Mouse (Mus musculus) CD4-positive helper T cell, adult 2 months (primary cell): Measurements from ENCODE around the gene Scml4.
A peak's percentile ranks its signal among the peaks of the same experiment; 100 is the strongest.

Experiments
- DNase-seq: peaks from one replicate; pipeline ENCODE4 v3.0.0-alpha.2; 2012; ENCODE audit warnings: low read depth, missing footprints, low spot score

Gene Scml4

DNA sequence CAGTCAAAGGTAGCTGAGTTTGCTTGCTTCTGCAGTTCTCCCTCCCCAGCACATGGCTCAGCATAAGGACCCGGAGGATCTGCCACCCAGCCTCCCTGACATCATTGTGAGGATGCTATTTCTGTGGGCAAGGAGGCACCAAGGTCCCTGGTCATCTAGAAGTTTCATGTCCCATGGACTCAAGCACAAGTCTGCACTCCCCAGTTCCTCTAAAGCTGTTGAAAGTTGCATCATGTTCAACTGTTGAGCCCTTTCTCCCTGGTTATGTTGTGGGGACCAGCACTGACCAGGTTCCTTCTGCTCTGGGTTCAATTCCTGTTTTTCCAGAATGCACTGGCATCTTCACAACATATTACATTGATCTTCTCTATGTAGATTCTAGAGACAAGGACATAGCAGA is 42.9 kb downstream of the Scml4 start:
- DNase-seq: no peak

DNA sequence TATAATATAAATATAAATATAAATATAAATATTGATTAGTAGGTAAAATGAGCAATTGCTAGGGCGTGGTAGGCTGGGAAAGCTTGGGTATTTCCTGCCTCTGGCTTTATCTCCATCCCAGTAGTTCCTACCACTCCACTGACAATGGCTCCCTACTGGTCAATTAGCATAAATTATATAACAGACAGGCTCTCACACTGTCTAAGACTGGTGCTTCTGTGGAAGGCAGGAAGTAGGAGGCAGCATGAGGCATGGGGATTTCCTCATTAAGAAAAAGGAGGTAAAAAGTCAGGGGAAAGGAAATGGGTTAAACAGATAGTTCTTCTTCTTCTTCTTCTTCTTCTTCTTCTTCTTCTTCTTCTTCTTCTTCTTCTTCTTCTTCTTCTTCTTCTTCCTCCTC is 48.4 kb downstream of the Scml4 start:
- peak; percentile 41 for DNase-seq

DNA sequence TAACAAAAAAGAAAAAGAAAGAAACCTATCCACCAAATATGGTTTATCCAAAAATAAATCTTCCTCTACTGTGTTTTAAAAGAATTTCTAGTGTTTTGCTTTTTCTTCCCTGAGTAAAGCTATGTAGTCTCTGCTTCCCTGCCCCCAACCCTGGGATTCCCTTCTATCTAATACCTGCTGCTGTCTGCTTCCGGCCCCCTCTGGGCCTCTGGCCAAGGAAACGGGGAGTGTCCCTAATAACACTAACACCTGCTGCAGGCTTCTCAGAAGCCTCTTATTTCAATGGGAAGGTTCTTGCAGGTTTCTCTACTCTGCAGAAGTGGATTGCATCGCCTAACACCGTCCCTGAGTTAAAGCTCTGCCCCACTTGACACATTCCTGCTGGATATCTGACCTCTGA is 50.4 kb downstream of the Scml4 start:
- DNase-seq: no peak

- DNase-seq: no peak
Measured at GRCm38 (mm10) chr10:42912056-42912455, 51.9 kb downstream of the Scml4 start.

- DNase-seq: no peak
Measured at GRCm38 (mm10) chr10:42913196-42913595, 53.0 kb downstream of the Scml4 start.

- no peak for DNase-seq
Measured at GRCm38 (mm10) chr10:42914146-42914545, 54.0 kb downstream of the Scml4 start.

- DNase-seq: no peak
Measured at GRCm38 (mm10) chr10:42917355-42917754, 57.2 kb downstream of the Scml4 start.

DNA sequence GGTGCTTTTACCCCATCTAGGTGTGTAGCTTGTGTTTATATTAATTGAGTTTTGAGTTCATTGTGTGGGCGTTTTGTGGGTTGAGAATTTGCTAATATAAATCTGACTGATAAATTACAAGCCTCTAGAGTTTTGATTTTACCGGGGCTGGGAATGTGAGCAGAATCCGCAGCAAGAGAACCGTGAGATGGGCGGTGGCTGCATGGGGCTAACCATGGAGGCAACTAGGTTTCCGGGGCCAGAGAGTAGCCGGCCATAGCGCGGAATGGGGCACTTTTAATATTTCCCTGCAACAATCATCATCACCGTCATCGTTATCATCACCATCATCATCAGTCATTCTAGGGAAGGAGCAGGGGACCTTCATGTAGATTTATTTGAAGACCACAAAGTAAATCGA is 59.6 kb downstream of the Scml4 start:
- DNase-seq: no peak

DNA sequence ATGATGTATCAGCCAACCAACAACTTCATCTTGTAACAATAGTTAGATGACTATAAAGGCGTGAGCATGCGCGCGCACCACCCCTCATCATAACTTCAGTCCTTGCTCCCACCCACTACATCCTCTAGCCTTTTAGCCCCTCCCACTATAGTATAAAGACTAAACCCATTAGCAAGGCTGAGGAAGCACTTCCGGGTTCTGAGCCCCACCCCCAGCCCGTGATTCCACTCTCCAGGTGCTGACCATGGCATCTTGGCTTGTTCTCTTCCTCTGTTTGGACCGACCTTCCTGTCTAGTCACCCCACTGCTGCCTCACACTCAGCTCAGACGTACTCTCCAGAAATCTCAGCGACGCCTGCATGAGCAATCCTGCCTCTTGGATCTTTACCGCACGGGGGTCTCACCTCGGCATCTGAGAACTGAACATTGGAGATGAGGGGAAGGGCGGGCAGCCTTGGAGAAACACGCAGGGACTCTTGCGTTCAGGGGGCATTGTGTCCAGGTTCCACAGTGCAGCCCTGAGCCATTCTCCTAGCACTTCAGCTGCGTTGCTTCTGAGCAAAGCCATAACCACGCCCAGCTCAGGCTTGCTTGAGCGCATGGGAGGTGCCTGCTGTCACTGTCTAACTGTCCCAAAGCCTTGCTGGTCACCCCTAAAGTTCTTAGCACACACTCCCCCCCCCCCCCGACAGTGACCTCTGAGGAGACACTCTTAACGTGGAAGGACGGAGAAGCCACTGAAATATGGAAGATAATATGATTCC is 65.1 kb downstream of the Scml4 start:
- no peak for DNase-seq

GRCm38 (mm10) chr10:42930121-42930650 is 70.0 kb downstream of the Scml4 start:
- DNase-seq: no peak

GRCm38 (mm10) chr10:42932862-42933480 is 72.8 kb downstream of the Scml4 start:
- no peak for DNase-seq

DNA sequence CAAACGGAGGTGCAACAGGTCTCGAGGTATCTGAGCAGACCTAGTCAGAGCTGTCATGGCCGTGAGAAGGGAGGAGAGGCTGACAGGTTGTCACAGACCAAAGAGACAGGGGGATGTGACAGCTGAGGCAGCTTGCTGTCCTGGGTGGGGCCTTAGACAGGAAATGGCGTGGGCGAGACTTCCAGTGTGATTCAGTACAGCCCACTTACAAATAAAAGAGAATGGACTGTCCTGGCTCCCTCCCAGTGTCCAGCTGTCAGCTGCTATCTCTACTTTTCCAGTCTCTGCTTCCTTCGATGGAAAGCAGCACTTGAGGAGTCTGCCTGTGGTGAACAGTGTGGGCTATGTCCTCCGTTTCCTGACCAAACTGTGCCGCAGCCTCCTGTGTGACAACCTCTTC is 74.5 kb downstream of the Scml4 start:
- DNase-seq: peak; percentile 51

GRCm38 (mm10) chr10:42936205-42936604 is 76.0 kb downstream of the Scml4 start:
- no peak for DNase-seq

DNA sequence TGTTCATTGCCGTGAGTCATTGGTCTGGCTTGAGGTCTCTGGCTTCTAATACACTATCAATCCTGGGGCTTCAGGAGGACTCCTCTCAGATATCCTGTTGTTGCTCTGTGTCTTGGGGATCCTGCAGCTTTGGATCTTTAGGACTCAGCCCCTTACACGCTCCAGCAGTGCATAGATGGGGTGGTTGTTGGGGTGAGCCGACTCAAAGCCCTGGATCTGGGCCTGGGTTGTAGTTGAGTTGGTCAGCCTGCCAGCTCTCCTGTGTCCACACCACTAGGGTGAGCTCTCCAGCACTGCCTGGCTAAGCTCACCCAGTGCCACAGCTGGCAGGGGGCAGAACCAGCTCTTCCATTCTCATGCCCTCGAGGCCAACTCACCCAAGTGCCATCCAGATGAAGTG is 78.2 kb downstream of the Scml4 start:
- DNase-seq: no peak

DNA sequence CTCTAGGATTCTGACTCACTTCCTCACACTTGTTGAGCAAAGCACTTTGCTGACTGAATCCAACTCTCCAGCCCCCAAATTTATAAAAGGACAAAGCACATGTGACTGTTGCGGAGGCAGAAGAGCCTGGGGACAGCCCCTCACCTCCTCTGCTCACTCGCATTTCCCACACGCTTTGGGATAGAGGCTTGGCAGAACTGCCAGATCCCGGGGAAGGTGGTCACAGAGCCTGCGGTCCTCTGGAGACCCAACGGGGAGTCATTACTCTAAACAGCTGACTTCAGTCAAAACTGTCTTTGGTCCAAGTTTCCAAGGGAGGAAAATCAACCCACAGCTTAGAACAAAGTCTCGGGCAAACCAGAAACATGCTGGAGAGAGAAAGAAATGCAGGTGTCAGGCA is 79.5 kb downstream of the Scml4 start:
- no peak for DNase-seq

- no peak for DNase-seq
Measured at GRCm38 (mm10) chr10:42940193-42941050, 80.3 kb downstream of the Scml4 start.

GRCm38 (mm10) chr10:42941278-42941677 is 81.1 kb downstream of the Scml4 start:
- DNase-seq: no peak

GRCm38 (mm10) chr10:42941697-42942221 is 81.6 kb downstream of the Scml4 start:
- DNase-seq: peak; percentile 48

- DNase-seq: peak; percentile 18
Measured at GRCm38 (mm10) chr10:42942300-42942699, 82.1 kb downstream of the Scml4 start.

DNA sequence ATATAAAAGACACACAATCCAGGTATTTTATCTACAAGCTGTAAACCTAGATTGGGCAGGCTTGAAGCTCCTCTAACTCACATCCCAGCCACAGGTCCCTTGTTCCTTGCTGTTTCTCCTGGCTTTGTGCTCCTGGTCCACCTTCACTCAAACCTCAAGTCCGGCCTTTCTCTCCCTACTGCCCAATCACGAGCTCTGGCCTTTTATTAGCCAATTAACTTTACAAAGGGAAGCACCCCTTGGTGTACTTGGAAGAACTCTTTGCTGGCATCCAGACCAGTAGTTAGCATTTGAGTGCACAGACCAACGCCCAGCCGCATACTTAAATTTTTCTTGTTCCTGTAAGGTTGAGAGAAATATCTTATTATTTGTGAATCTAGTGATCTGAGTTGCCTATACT is 85.1 kb downstream of the Scml4 start:
- DNase-seq: no peak

DNA sequence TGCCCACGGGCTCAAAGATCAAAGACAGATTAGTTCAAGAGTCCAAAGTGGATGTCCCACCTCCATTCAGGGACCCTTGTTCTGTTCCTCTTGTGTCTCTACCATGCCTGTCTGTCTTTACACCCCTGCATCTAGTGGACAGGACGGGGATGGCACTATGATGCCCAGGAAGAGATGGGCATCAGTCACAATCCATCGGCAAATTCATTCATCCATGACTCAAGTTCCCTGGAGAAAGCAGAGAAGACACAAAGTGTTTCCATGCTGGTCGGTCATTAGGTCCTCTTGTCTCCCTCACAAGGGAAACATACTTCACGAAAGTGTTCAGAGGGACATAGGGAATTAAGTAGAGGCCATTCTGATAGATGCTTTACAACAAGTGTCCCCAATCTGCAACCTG is 87.2 kb downstream of the Scml4 start:
- DNase-seq: no peak

GRCm38 (mm10) chr10:42950252-42950751 is 90.1 kb downstream of the Scml4 start:
- DNase-seq: no peak
